Comparison of ENCODE assay signal across 17 mouse cellular contexts in genomic region chr10:25531335-25531734, GRCm38 (mm10). TPM values are rescaled to one million over a fixed set of nuclear protein-coding genes. Genes with fewer than 3 reads are reported as not detected.
"Had no signal": no experiment of that assay in that cellular context is flagged by ENCODE, and none has a peak within 500 bp of the region (broad histone marks: within the 10 kb centered on the region; RNA-seq: fewer than 3 reads in every experiment).

No protein-coding gene starts in this region.

- DNase-seq: kidney, adult 2 months; kidney, postnatal 14 days; left cerebral cortex, postnatal 4 days; lung, adult 2 months; right cerebral cortex, postnatal 14 days; thymus, postnatal 4 days had no signal

- H3K27ac ChIP-seq: kidney, embryonic 15.5 days; liver, embryonic 15.5 days; midbrain, embryonic 13.5 days; neural tube, embryonic 12.5 days; stomach, postnatal 0 days had no signal

- H3K4me2 ChIP-seq: kidney, embryonic 15.5 days; liver, embryonic 11.5 days; liver, embryonic 15.5 days; midbrain, embryonic 13.5 days; neural tube, embryonic 12.5 days had no signal

- H3K27me3 ChIP-seq: kidney, embryonic 15.5 days; liver, embryonic 15.5 days; midbrain, embryonic 13.5 days; neural tube, embryonic 12.5 days had no signal

- H3K36me3 ChIP-seq: kidney, embryonic 15.5 days; midbrain, embryonic 13.5 days; neural tube, embryonic 12.5 days had no signal

- H3K9me3 ChIP-seq: kidney, embryonic 15.5 days; liver, embryonic 15.5 days; midbrain, embryonic 13.5 days; neural tube, embryonic 12.5 days had no signal

- H3K4me1 ChIP-seq: liver, embryonic 15.5 days; midbrain, embryonic 13.5 days; neural tube, embryonic 12.5 days had no signal

- ATAC-seq: midbrain, embryonic 13.5 days had no signal

- H3K9ac ChIP-seq: kidney, embryonic 15.5 days; liver, embryonic 15.5 days; midbrain, embryonic 13.5 days; neural tube, embryonic 12.5 days had no signal

- H3K4me3 ChIP-seq: kidney, embryonic 15.5 days; liver, embryonic 15.5 days; midbrain, embryonic 13.5 days; neural tube, embryonic 12.5 days had no signal

RNA-seq across cellular contexts. Expression of gene Smlr1, which starts 4.7 kb away (rescaled TPM):
- total RNA-seq: layer of hippocampus, adult 8-10 months; left cerebral cortex, adult 18-20 months; left cerebral cortex, postnatal 10 days; left cerebral cortex, postnatal 4 days; megakaryocyte progenitor cell, adult 5-6 weeks had no signal
- polyA plus RNA-seq: lung, adult 2 months; midbrain, embryonic 13.5 days; midbrain, postnatal 0 days; neural tube, embryonic 12.5 days had no signal
